In genomic region chr2:20479199-20479598, GRCm38 (mm10) we compare ENCODE assay signal across 10 mouse cellular contexts.
"Had no signal": no experiment of that assay in that cellular context is flagged by ENCODE, and none has a peak within 500 bp of the region (broad histone marks: within the 10 kb centered on the region; RNA-seq: fewer than 3 reads in every experiment).

No protein-coding gene starts in this region.

- H3K9ac ChIP-seq: limb, embryonic 13.5 days; liver, embryonic 12.5 days; lung, embryonic 15.5 days; midbrain, embryonic 13.5 days had no signal

- H3K27me3 ChIP-seq: limb, embryonic 13.5 days; liver, embryonic 12.5 days; lung, embryonic 15.5 days; midbrain, embryonic 13.5 days had no signal

- H3K27ac ChIP-seq: limb, embryonic 13.5 days; liver, embryonic 12.5 days; lung, embryonic 15.5 days; midbrain, embryonic 13.5 days had no signal

- ATAC-seq: liver, embryonic 12.5 days; midbrain, embryonic 13.5 days had no signal

- H3K4me3 ChIP-seq: limb, embryonic 13.5 days; liver, embryonic 12.5 days; lung, embryonic 15.5 days; midbrain, embryonic 13.5 days had no signal

- DNase-seq: kidney, adult 11 months; left cerebral cortex, postnatal 4 days; lung, postnatal 14 days; right cerebral cortex, adult 18-20 months; right cerebral cortex, postnatal 25 days; thymus, postnatal 4 days had no signal

- H3K4me2 ChIP-seq: limb, embryonic 13.5 days; liver, embryonic 12.5 days; lung, embryonic 15.5 days; midbrain, embryonic 13.5 days had no signal

- H3K36me3 ChIP-seq: limb, embryonic 13.5 days; liver, embryonic 12.5 days; lung, embryonic 15.5 days; midbrain, embryonic 13.5 days had no signal

- H3K4me1 ChIP-seq: limb, embryonic 13.5 days; liver, embryonic 12.5 days; lung, embryonic 15.5 days; midbrain, embryonic 13.5 days had no signal

- H3K9me3 ChIP-seq: limb, embryonic 13.5 days; liver, embryonic 12.5 days; lung, embryonic 15.5 days; midbrain, embryonic 13.5 days had no signal
